Mouse (Mus musculus) lung, embryonic 16.5 days (tissue): ENCODE data around the gene Rbms3. TPM values are rescaled to one million over a fixed set of nuclear protein-coding genes. Genes with fewer than 3 reads are reported as not detected.
A peak's percentile ranks its signal among the peaks of the same experiment; 100 is the strongest.

Source experiments
- ATAC-seq: fragments of 200-750 bp; cut with Nextera tagmentation; 2 replicates; pipeline ENCODE4 v1.8.0; 2017; ENCODE audit warnings: low read depth, mild to moderate bottlenecking, moderate library complexity
- H3K27ac ChIP-seq: fragments of 300-500 bp; sonication (generic); 2 replicates; pipeline ENCODE4 v1.5.1; 2014; ENCODE audit warnings: mild to moderate bottlenecking, control low read depth, low read length
- H3K27me3 ChIP-seq: fragments of 300-500 bp; sonication (generic); 2 replicates; pipeline ENCODE4 v1.6.1; 2014; ENCODE audit warnings: low read depth, low read length, mixed read lengths; ENCODE audit not compliant: control insufficient read depth, insufficient read depth
- H3K36me3 ChIP-seq: fragments of 300-500 bp; sonication (generic); 2 replicates; pipeline ENCODE4 v1.6.1; 2014; ENCODE audit warnings: low read length; ENCODE audit not compliant: control insufficient read depth, insufficient read depth
- H3K4me1 ChIP-seq: fragments of 300-500 bp; sonication (generic); replicated peaks from 2 replicates; pipeline ENCODE4 v1.6.1; 2014; ENCODE audit warnings: low read length, mixed read lengths; ENCODE audit not compliant: control insufficient read depth, insufficient read depth
- H3K4me2 ChIP-seq: fragments of 300-500 bp; sonication (generic); 2 replicates; pipeline ENCODE4 v1.6.1; 2014; ENCODE audit warnings: low read depth, low read length, control low read depth
- H3K4me3 ChIP-seq: fragments of 300-500 bp; sonication (generic); 2 replicates; pipeline ENCODE4 v1.5.1; 2014; ENCODE audit warnings: mild to moderate bottlenecking, low read length, control low read depth
- H3K9ac ChIP-seq: fragments of 300-500 bp; sonication (generic); 2 replicates; pipeline ENCODE4 v1.6.1; 2014; ENCODE audit warnings: low read length, control low read depth
- H3K9me3 ChIP-seq: fragments of 300-500 bp; sonication (generic); 2 replicates; pipeline ENCODE4 v1.6.1; 2016; ENCODE audit warnings: low read length; ENCODE audit not compliant: control insufficient read depth
- WGBS: fragments of 180-500 bp; shearing (Covaris S2); extraction: QIAGEN DNeasy Blood & Tissue Kit; methylation state at CpG from one replicate; pipeline ENCODE4 v1.1.7; 2014; 5-methylcytosine and 5-hydroxymethylcytosine counted together
- polyA plus RNA-seq: library from polyadenylated mRNA; unstranded; fragments of >200 nt; fragmentation: Nextera tagmentation; extraction: Ambion mirVana; gene quantifications from 2 replicates; pipeline ENCODE4 v1.2.1, GENCODE M21; 2015

Gene Rbms3
- polyA plus RNA-seq, 1 experiment from 2014 or later = 104 TPM

DNA sequence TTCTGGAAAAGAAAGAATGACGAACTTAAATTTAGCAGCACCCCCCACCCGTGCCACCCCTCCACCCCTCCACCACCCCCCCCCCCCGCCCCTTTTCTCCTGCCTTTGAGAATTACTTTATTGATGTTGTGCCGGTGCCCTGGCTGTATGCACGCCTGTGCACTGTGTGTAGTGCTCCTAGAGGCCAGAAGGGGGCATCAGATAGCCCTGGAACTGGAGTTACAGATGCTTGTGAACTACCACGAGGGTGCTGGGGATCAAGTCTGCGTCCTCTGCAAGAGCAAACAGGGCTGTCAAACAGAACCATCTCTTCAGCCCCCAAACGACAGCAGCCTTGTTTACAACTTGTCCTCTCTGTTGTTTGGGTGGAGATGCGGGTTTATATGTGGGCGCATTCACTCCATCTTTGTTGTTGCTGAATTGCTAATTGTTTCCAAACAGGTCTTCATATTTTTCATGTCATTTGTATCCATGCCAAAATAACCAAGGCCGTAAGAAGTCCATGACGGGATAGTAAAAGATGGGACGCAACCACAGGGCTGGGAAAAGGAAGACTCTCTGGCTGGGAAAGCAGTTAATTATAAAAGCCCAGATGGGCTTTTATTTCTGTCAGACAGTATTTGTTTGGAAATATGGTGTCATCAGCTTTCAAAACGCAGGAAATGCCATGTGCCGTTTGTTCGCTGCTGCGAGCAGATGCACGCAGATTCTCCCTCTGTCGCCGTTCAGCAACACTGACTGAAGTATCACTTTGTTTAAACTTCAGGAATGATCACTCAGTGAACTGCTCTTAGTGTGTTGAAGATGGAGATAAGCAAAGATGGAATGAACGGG is 652.9 kb downstream of the Rbms3 start:
- 59% methylated on average over 20 of the region's 21 CpGs for WGBS
- ATAC-seq = peak; percentile 35; the same call in 1 of the 2 replicates
- H3K9ac ChIP-seq = no peak overlapping the region

DNA sequence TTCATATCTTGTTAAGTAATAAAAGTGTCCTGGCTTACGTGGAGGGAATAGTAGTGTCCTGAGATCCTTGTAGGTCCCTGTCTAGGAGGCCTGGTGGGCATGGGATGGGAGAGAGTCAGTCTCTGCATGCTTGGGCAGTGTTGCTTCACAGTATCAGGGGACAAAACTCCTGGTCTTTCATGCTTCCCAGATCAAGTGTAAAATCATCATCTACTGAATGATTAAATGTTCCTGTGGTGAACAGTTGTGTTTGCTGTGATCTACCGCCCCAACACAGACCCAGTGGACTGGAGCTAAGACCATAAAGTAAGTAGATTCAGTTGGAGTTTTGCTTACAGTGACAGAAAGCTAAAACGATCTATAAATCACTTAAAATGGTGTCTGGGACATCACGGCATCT is 654.4 kb downstream of the Rbms3 start:
- H3K27ac ChIP-seq = no peak overlapping the region
- peaks cover 5% of the 10 kb centered on the region; the same call in 1 of the 2 replicates for H3K4me1 ChIP-seq
- no peak overlapping the region for H3K9ac ChIP-seq
- ATAC-seq = no peak
- H3K9me3 ChIP-seq = peaks cover 2% of the 10 kb centered on the region; the same call in 1 of the 2 replicates
- WGBS = 86% methylated on average over 4 of the region's 4 CpGs
- no peaks in the 10 kb centered on the region for H3K27me3 ChIP-seq
- H3K4me2 ChIP-seq = no peak overlapping the region
- no peaks in the 10 kb centered on the region for H3K36me3 ChIP-seq
- no peak overlapping the region for H3K4me3 ChIP-seq

More for the DNA sequence above, 652.9 kb downstream of the Rbms3 start:
- Histone ChIP-seq H3K36me3 (no peaks in the 10 kb centered on the region), H3K4me2 (no peak overlapping the region), H3K27ac (peak overlapping the region; percentile 53), H3K4me1 (peaks cover 5% of the 10 kb centered on the region; the same call in 1 of the 2 replicates), H3K9me3 (peaks cover 2% of the 10 kb centered on the region; the same call in 1 of the 2 replicates), H3K27me3 (no peaks in the 10 kb centered on the region), H3K4me3 (no peak overlapping the region)

DNA sequence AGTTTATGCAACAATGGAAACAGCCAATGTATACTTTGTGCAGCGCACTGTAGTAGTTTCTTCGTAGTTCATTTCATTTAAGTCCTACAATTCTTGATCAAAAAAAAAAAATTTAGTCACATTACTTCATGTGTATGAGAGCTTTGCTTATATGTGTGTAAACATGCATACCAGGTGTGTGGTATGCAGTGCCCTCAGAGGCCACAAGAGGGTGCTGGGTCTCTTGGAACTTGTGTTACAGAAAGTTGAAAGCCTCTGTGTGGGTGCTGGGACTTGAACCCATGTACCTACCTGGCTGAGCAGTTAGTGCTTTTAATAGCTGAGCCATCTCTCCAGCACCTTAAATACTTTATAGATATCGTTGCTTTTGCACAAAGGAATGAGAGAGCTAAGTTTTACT is 655.6 kb downstream of the Rbms3 start:
- Histone ChIP-seq H3K27ac (peak overlapping the region; percentile 84), H3K36me3 (no peaks in the 10 kb centered on the region), H3K4me1 (peaks cover 5% of the 10 kb centered on the region; the same call in 1 of the 2 replicates), H3K4me3 (no peak overlapping the region), H3K4me2 (no peak overlapping the region; the same call in 1 of the 2 replicates), H3K9me3 (peaks cover 2% of the 10 kb centered on the region; the same call in 1 of the 2 replicates), H3K27me3 (no peaks in the 10 kb centered on the region), H3K9ac (no peak overlapping the region)
- ATAC-seq = no peak
- WGBS = 82% methylated on average over 3 of the region's 3 CpGs

DNA sequence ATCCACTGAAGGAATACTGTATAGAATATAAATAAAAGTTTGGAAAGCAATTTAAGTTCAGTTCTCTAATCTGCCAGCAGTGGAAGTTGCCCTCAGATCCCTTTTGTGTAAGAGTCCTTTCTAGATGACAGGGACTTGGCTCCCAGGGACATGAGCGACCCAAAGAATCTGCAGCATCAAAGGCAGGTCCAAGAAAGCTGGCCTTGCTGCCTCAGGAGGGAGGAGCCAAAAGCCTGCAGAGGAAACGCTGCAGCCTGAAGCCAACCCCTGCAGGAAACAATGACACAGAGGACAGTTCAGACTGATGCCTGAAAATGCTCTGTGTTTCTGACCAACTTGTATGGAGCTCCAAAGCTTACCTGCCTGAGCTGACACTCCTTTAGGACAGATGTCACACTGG is 656.1 kb downstream of the Rbms3 start:
- H3K9ac ChIP-seq = no peak overlapping the region
- ATAC-seq = peak; percentile 89
- peak overlapping the region; percentile 84 for H3K27ac ChIP-seq
- no peaks in the 10 kb centered on the region for H3K36me3 ChIP-seq
- no peak overlapping the region for H3K4me3 ChIP-seq
- WGBS = 20% methylated on average over 2 of the region's 2 CpGs
- H3K4me2 ChIP-seq = peak overlapping the region; percentile 28
- H3K27me3 ChIP-seq = no peaks in the 10 kb centered on the region
- peaks cover 5% of the 10 kb centered on the region; the same call in 1 of the 2 replicates for H3K4me1 ChIP-seq
- H3K9me3 ChIP-seq = peaks cover 2% of the 10 kb centered on the region; the same call in 1 of the 2 replicates

DNA sequence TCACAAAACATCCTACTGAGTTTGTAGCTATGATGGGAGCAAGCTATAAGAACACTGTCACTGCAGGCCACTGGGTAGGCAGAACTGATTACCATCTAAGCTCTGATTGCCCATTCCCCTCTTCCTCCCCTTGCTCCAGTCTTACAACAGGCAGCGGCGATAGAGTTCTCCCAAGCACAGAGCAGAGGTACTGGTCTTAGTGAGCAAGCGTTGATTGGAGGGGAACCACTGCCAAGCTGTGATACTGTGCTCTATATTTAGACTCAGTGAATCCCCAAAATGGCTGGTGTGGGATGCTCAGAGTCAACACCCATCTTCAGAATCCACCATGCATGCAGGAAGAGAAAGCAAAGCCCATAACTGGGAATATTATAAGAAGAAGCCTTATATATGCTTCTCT is 662.4 kb downstream of the Rbms3 start:
- no peak for ATAC-seq
- no peak overlapping the region for H3K4me3 ChIP-seq
- 92% methylated on average over 3 of the region's 3 CpGs for WGBS

DNA sequence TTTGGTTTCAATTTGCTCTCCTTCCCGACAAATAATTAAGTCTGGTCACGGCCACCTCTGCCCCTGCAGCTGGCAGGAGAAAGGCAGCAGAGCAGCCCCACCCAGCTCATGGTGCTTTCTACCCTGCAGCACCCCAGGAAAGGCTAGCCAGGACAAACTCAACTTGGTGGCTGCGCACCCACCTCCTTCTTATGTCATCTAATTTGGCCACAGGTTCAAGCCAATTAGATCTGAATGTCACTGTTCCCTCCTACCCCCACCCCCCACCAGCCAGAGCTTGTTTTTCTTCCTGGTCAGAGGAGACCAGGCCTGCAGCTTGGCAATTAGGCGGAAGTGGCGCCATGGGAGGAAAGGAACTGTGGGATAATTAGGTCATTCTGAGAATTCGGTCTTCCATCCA is 664.0 kb downstream of the Rbms3 start:
- H3K4me2 ChIP-seq = 0 out of 2 replicates have a peak overlapping the region, but pooled peaks have one; percentile 7
- no peak; the same call in 1 of the 2 replicates for ATAC-seq
- peak overlapping the region; percentile 52 for H3K27ac ChIP-seq
- 75% methylated on average over 6 of the region's 6 CpGs for WGBS
- peaks cover 10% of the 10 kb centered on the region for H3K4me1 ChIP-seq
- H3K9me3 ChIP-seq = peaks cover 3% of the 10 kb centered on the region; the same call in 1 of the 2 replicates
- peaks cover 3% of the 10 kb centered on the region for H3K36me3 ChIP-seq
- no peak overlapping the region for H3K4me3 ChIP-seq
- no peaks in the 10 kb centered on the region for H3K27me3 ChIP-seq
- no peak overlapping the region for H3K9ac ChIP-seq

More for the DNA sequence above, 662.4 kb downstream of the Rbms3 start:
- Histone ChIP-seq H3K4me2 (no peak overlapping the region), H3K27ac (no peak overlapping the region), H3K9me3 (no peaks in the 10 kb centered on the region), H3K27me3 (no peaks in the 10 kb centered on the region), H3K36me3 (no peaks in the 10 kb centered on the region), H3K9ac (no peak overlapping the region), H3K4me1 (peaks cover 10% of the 10 kb centered on the region)

DNA sequence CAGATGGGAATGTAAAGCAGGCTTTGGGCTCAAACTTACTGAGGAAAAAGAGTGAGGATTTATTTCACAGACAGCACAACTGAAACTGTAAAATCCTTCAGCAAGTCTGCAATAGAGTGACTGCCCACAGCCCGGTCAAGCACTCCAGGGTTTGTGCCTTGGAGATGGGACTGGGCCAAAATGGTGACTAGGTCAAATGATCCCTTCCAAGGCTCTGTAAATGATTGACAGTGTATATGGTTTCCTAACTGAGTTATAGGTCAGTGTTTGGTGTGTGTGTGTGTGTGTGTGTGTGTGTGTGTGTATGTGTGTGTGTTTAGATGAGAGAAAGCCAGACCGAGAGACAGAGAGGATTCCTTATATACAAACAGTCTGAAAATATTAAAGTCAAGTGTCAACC is 673.6 kb downstream of the Rbms3 start:
- Histone ChIP-seq H3K4me2 (no peak overlapping the region), H3K4me1 (no peaks in the 10 kb centered on the region), H3K27me3 (no peaks in the 10 kb centered on the region), H3K9ac (no peak overlapping the region), H3K9me3 (peaks cover 4% of the 10 kb centered on the region; the same call in 1 of the 2 replicates), H3K27ac (no peak overlapping the region), H3K4me3 (no peak overlapping the region), H3K36me3 (peaks cover 4% of the 10 kb centered on the region)
- 80% methylated on average over 2 of the region's 2 CpGs for WGBS
- no peak for ATAC-seq

DNA sequence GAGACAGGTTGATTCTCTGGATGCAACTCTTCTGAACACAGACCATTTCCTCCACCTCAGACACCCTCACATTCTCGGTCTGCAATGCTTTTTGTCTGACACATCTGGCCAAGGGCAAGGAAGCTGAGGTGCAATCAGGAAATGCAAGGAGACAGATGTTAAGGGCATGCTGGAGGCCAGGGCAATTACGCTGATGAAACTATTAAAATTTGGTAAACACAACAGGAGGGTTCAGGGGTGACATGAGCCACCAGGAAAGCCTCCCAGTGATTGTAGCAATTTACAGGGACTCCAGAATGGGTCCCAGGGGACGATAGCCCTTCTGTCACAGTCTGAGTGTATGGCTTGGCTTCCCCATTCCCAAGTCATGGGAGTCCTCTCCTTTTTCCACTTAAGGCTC is 681.5 kb downstream of the Rbms3 start:
- no peak for ATAC-seq

DNA sequence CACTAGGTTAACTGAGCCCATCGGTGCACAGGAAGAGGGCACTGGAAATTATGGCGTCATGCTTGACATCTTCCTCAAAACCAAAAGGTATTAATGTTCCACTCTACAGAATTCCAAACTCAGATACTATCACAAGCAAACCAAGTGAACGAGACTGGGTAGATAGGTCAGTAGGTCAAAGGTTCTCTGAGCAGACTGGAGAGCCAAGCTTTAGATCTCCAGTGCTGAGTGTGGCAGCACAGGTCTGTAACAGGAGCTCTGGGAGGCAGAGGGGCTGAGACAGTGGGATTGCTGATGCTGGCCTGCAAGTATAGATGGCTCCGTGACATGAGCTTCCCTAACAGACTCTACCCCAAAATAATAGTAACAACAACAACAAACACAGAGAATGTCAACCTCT is 682.3 kb downstream of the Rbms3 start:
- no peak overlapping the region for H3K9ac ChIP-seq
- WGBS = 65% methylated on average over 4 of the region's 4 CpGs
- no peaks in the 10 kb centered on the region for H3K36me3 ChIP-seq
- H3K4me1 ChIP-seq = peaks cover 5% of the 10 kb centered on the region; the same call in 1 of the 2 replicates
- H3K4me3 ChIP-seq = no peak overlapping the region
- H3K27ac ChIP-seq = no peak overlapping the region
- no peak overlapping the region for H3K4me2 ChIP-seq
- H3K27me3 ChIP-seq = no peaks in the 10 kb centered on the region
- ATAC-seq = no peak
- H3K9me3 ChIP-seq = no peaks in the 10 kb centered on the region

More for the DNA sequence above, 681.5 kb downstream of the Rbms3 start:
- Histone ChIP-seq H3K4me3 (no peak overlapping the region), H3K9me3 (no peaks in the 10 kb centered on the region), H3K27me3 (no peaks in the 10 kb centered on the region), H3K36me3 (no peaks in the 10 kb centered on the region), H3K4me1 (peaks cover 5% of the 10 kb centered on the region; the same call in 1 of the 2 replicates), H3K27ac (no peak overlapping the region), H3K4me2 (no peak overlapping the region), H3K9ac (no peak overlapping the region)
- 53% methylated on average over 3 of the region's 3 CpGs for WGBS
